Mouse (Mus musculus): Measurements from ENCODE around the gene Kif16b. TPM values are rescaled to one million over a fixed set of nuclear protein-coding genes. Genes with fewer than 3 reads are reported as not detected.
A peak's percentile ranks its signal among the peaks of the same experiment; 100 is the strongest.

The Kif16b gene
- total RNA-seq, 2 experiments from 2014 or later, result 9.2 to 9.5 TPM

DNA sequence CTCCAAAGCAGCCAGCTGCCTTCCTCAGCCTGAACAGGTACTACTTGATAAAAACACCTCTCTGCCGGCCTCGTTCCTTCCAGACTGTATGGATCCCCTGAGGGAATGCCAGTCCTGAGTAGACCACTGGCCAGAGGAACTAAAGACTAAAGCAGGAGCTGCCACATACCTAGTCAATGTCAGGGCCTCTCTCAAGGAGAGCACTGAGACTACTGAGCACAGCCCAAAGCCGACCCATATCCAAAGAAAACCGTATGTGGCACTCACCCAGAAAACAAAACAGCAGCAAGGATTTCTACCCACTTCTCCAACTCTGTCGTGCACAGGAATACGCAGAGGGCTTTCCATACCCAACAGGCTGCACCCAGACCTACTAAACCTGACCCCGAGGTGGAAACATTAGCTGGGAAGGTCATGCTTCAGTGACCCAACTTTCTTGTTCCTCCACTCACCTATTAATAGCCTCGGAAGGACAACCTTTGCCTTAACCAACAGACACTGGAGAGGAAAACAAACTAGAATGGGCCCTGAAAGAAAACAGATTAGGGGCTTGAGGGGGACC is 22.0 kb downstream of the Kif16b start:
- DNase-seq (ENCODE audit: extremely low spot score in 1 of 2, low spot score in 2 of 2), result no peak
- intact Hi-C loops (cut with DNase I), result no loop called here

DNA sequence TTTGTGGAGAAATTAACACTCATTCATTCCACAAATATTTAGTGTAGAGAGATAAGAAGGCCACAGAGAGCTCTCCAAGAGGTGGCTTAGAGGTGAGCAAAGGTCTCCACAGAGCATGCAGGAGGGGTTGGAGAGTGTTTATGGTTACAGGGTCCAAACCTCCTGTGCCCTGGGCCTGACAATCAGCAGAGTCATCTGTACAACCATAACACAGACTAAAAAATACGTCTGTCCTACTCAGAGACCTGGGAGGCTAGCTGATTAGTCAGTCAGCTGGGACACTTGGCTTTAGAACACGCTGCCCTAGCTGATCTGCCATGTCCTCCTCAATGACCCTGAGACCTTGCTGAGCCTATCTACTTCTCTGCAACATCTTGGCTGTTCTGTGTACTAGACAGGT is 24.7 kb downstream of the Kif16b start:
- intact Hi-C loops (cut with DNase I), result no loop called here
- no peak for DNase-seq (ENCODE audit: extremely low spot score in 1 of 2, low spot score in 2 of 2)

DNA sequence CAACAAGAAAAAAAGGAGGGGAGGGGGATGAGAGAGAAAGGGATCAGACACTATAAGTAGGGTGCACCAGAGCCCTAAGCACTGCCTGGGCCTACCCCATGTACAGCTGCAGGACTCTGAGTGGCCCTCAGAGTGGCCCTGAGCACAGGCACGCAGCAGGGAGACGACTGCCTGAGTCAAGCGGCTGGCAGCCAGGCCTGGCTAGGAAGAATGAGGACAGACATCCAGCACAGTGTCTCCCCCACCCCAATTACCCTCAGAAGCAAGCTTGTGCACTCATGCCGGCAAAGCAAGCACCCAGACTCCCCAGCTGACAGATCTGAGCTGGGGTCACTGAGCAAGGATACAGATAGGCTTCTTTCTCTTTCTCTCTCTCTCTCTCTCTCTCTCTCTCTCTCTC is 25.4 kb downstream of the Kif16b start:
- no peak for DNase-seq (ENCODE audit: extremely low spot score in 1 of 2, low spot score in 2 of 2)
- intact Hi-C loops (cut with DNase I), result no loop called here

DNA sequence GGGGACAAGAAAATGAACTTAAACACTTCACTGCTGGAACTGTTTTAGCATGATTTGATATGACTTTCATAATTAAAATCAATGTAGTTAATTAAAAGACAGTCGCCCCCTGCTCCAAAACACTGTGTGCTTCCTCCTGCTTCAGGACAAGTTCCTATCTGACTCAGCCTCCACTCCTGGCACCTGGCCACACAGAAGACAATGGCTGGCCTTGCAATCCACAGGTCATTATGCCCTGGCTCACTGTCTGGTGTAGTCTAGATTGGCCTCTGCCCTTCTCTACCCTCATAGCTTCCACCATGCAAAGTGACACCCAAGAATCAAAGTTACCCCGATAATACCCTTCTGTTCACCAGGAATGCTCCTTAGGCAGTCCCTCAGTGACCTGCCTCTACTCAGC is 26.8 kb downstream of the Kif16b start:
- DNase-seq (ENCODE audit: extremely low spot score in 1 of 2, low spot score in 2 of 2), result peak in 1 of 2 experiments; percentile 44
- intact Hi-C loops (cut with DNase I), result no loop called here

DNA sequence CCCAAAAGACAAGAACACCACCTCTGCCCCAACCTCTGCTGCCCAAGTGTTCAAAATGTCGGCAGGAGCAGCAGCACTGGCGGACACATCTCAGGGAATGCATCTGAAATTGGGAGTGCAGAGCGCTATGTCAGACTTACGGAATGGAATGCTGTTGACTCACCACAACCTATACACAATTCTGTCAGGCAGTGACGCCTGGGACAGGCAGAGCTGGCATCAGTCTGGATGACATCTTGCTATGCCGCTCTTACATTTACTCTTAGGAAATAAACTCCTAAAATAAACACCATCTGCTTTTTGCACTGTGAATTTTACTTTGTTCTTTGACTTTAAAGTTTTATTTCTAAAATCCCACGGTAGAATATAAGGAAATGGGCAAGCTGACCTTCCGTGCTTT is 31.3 kb downstream of the Kif16b start:
- DNase-seq (ENCODE audit: extremely low spot score in 1 of 2, low spot score in 2 of 2), result no peak
- intact Hi-C loops (cut with DNase I), result no loop called here

DNA sequence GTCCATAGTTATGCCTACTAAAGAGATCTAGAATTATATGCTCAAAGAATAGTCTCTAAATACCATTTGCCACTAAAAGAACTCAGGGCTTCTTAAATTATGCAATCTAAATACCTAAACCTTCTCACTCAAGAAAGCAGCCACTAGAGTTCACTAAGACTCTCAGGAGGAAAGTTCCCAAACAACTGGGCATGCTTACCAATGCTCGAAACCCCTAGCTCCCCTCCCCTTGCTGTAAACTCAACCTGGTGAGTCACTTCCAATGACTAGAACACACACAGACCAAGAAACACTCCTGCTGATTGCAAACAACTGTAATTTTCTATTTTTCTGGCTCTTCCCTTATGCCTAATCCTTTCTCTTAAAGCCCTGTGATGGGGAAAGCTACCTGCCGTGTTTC is 33.9 kb downstream of the Kif16b start:
- intact Hi-C loops (cut with DNase I), result no loop called here
- DNase-seq (ENCODE audit: extremely low spot score in 1 of 2, low spot score in 2 of 2), result no peak

DNA sequence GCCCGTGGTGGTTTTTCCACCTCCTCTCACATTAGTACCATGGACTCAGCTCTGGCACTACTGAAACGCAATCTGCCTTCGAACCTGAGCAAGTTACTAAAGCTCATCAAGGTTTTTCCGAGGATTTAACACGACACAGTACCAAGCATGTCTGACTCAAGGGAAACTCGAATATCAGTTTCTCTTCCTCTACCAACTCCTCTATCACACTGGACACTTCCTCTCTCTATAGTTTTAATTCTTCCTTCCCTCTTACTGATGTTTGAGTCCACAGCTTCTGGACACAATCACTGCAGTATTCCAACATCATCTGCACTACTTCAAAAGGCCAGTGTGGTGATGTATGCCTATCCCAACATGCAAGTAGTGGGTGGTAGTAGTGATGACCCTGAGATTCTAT is 40.3 kb downstream of the Kif16b start:
- intact Hi-C loops (cut with DNase I), result no loop called here
- DNase-seq (ENCODE audit: extremely low spot score in 1 of 2, low spot score in 2 of 2), result no peak

DNA sequence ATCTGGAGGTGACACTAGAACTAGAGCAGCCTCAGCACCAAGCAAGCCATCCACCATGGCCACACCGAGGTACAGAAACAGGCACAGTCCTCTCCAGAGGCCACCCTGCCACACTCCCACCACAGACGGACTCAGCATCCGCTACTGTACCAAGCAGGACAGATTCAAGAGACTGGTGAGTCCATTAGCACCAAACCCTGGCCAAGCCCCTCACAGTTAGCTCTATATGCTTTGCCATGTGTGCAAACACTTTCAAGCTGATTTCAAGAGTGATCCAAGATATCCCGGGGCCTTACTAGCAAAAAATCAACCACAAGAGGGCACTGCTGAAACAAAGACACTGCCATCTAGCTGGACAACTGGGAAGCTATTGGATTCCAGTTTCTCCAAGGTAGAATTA is 41.9 kb downstream of the Kif16b start:
- intact Hi-C loops (cut with DNase I), result loop anchor here (1.0 to 5.0 kb wide), 2 partner anchors 108 to 233 kb away; no protein-coding TSS in a partner anchor
- DNase-seq (ENCODE audit: extremely low spot score in 1 of 2, low spot score in 2 of 2), result peak; percentile 32 to 38

DNA sequence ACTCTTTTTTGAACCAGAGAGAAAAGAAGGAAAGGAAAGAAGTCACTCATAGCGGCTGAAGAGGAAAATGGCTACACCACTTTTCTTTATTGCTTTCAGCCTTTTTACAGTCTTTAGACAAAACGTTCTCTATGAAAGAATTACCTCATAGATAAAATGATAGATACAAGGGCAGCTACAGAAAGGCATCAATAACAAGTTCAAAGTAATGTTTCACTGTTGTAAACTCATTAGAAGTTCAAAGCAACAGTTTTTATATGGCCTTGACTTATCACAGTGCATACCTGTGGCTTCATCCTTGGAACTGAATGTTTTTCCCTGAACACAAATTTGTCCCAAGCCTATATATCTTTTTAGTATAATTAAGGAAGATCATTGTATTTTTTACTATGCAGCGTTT is 62.6 kb downstream of the Kif16b start:
- DNase-seq (ENCODE audit: extremely low spot score in 1 of 2, low spot score in 2 of 2), result no peak
- intact Hi-C loops (cut with DNase I), result no loop called here

DNA sequence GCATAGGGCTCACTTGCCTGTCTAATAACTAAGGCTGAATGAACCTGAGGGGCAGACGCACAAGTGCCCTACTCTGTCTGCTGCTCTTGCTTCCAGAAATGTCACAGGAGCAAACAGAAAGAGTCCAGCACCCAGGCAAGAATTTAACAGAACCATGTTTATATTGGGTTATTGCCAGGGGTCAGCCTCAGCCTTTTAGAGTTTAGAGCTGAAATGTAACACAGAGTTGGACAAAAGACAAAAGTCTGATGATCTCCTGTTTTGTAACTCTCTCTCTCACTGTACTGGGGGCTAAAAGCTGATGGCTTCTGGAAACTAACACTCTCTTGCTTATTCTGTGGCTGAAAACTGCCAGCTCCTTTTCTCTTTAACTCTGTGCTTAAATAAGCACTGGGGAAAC is 63.2 kb downstream of the Kif16b start:
- DNase-seq (ENCODE audit: extremely low spot score in 1 of 2, low spot score in 2 of 2), result no peak

DNA sequence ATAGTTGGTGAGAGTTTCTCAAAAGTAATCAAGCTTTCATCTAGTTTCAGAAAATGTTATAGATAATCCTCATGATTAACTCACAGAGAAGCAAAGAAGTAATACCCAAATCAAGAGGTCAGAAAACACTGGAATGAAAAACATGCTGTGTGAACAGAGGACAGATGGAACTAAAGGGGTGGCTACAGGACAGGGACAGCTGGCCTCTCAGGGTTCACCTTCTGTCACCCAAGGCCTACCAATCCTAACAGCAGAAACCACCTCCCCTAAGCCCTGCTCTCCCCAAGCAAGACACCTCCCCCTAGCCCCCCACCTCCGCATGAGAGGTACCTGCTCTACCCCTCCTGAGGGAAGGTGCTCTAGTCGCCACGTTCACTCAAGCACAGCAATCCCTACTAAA is 66.6 kb downstream of the Kif16b start:
- DNase-seq (ENCODE audit: extremely low spot score in 1 of 2, low spot score in 2 of 2), result no peak
- intact Hi-C loops (cut with DNase I), result no loop called here

More for the DNA sequence above, 63.2 kb downstream of the Kif16b start:
- intact Hi-C loops (cut with DNase I), result no loop called here

DNA sequence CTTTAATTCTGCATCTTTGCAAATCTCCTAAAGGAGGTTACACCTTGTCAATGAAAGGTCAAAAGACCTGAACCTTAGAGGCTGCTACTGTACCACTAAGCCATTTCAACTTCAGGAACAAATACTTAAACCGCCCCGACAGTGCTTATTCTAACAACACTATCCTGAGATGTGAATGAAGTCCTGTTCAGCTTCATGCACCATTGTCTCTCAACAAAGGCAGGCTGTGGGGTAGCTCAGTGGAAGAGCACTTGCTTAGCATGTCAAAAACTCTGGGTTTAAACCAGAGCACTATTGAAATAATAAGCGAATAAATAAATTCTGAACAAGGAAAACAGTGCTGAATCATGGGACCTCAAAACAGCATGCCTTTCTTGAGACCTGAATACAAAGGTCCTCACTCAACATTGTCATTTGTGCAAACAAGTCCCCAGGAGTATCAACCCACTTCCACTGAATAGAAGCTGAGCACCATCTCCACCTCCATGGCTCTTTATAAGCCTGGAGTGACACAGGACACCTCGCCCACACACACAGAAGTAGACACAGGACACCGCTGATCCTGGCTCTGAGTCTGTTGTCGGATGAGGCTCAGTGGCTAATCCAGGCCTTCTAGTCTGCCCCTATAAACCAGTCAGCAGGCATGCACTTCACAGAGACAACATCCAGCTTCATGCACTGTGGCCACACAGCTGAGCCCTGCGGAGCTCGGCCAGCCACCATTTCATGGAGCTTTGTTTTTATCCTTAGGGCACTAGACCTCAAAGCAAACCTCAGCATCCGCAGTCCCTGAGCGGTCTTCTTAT is 68.5 kb downstream of the Kif16b start:
- intact Hi-C loops (cut with DNase I), result no loop called here

DNA sequence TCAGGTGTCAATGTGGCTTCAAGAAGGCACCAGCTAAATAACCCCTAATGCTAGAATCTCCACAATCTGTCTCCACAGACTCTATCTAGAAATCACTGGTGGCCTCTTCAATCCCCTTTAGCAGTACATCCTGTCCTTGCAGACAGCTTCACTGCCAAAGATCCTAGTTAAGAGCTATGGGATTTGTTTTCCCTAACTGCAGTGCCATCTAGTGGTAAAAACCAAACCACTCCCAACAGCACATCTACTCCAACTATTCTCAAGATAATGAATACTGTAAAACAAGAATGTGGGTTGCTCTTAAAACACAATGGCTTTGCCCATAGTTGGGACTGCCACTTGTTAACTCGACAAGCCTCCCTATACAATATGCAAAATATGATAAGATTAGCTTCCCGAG is 88.3 kb downstream of the Kif16b start:
- peak; percentile 26 to 64 for DNase-seq (ENCODE audit: extremely low spot score in 1 of 2, low spot score in 2 of 2)
- intact Hi-C loops (cut with DNase I), result loop anchor here (10.0 kb wide), 1 partner anchor 558 kb away; no protein-coding TSS in a partner anchor

More for the DNA sequence above, 68.5 kb downstream of the Kif16b start:
- DNase-seq (ENCODE audit: extremely low spot score in 1 of 2, low spot score in 2 of 2), result no peak

DNA sequence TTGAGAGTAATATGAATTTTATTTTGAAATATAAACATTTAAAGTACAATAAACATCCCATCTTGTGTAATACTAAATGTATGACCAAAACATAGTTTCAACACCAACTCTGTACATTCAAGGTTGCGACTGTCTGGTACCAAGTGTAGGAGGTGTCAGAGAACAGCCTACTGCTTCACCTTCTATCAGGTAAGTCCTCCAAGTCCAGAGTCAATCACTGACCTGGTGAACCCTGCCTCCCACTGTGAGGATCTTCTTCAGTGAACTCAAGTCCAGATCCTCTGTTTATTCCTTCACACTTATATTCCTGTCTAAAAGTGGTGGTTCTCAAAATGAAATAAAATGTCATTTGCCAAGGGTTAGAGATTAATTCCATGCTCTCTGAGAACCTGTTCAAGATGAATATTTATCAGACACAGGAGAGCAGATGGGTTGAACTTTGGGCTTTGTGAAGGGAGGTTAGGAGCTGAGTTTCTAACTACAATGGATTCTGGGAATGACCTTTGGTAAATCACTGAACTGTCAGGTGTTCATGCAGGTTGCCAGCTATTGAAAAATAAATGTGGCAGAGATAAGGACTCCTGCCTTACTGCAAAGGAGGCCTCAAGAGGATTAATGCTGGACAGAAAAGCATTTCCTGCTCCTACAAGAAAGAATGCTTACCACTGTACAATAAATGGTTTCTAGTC is 97.4 kb downstream of the Kif16b start:
- no peak for DNase-seq (ENCODE audit: extremely low spot score in 1 of 2, low spot score in 2 of 2)
- intact Hi-C loops (cut with DNase I), result no loop called here

DNA sequence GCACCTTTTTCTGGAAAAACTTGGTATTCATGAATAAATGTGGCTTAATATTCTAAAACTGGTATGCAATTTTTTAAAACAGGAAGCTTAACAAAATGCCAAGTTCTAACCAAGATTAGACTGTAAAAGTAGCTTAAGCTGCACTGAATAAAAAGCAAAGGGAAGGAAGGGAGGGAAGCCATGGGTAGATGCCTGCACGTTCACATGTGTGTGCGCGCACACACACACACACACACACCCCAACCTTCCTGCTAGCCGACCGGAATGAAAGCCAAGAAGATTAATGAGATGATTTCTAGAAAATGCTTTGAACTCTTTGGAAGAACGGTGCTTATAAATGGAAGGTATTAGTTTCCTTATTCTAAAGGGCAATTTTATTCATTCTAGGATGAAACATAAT is 104.0 kb downstream of the Kif16b start:
- DNase-seq (ENCODE audit: extremely low spot score in 1 of 2, low spot score in 2 of 2), result no peak
- intact Hi-C loops (cut with DNase I), result no loop called here

DNA sequence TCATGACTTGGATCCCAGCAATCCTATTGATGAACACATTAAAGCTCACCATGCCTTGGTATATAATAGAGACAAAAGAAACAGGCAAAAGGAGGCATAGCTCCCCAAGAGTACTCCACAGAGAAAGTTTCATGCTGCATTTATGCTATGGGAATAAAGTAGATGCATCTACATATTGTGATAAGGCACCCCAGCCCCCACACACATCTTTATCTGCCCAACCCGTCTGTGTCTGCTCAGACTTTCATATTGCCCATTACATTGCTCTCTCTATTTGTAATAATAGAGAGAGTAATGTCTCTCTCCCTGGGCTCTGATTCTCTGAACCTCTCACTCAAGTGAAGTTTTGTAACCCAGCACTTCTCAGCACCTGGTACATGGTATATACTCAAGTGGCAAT is 126.0 kb downstream of the Kif16b start:
- intact Hi-C loops (cut with DNase I), result no loop called here
- DNase-seq (ENCODE audit: extremely low spot score in 1 of 2, low spot score in 2 of 2), result no peak

DNA sequence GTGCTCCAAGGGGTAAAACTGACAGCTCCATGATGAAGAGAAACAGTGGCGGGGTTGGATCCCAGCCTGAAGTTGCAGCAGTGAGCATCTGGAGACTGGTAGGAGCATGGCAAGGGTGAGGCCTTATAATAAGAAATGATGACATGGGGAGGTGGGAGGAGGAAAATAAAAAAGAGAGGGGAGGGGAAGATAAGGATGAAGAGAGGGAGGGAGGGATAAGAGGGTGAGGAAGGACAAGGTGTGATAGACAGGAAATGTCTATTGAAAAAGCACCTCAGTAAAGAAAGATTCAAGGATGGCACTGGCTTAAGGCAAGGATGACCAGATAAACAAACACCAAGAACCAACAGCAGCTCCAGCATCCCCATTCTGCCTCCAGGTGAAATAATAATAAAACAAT is 126.6 kb downstream of the Kif16b start:
- DNase-seq (ENCODE audit: extremely low spot score in 1 of 2, low spot score in 2 of 2), result no peak
- intact Hi-C loops (cut with DNase I), result no loop called here

DNA sequence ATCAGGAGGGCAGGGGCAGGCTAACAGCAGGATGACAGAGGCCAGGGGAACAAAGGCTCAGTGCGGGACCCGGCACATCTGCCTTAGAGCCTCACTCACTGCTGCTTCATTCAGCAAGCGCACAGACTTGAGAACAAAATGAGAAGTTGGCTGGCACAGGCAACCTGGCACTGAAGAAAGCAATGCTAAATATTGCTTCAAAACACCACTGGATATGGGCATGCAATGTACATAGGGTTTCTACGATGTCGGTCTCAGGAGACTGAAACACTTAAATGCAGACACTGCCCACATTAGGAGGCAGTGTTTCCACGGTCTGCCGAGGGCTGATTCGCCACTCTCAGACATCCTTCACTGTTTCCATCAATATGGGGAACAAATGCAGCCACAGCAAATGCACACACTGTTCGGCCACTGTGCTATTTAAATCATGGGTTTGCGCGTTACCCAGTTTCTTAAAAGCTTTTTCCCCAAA is 131.6 kb downstream of the Kif16b start:
- intact Hi-C loops (cut with DNase I), result no loop called here
- DNase-seq (ENCODE audit: extremely low spot score in 1 of 2, low spot score in 2 of 2), result no peak

DNA sequence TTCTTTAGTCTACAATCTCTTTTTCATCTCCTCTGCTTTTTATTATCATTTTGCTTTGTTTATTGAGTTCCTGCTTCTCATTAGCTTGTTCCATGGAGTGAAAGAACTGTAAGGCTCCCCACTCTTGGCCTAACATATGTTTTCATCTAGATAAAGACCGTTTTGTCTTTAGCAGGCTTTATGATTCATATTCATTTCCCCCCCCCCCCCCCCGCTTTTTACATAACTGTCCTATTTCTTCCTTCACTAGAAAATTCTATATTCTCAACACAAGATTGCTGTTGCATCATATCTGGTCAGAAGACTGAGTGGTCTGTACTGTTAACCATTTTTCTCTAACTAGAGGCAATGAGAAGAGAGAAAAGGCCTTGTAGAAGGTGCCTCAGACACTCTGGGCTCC is 137.1 kb downstream of the Kif16b start:
- intact Hi-C loops (cut with DNase I), result no loop called here
- no peak for DNase-seq (ENCODE audit: extremely low spot score in 1 of 2, low spot score in 2 of 2)

DNA sequence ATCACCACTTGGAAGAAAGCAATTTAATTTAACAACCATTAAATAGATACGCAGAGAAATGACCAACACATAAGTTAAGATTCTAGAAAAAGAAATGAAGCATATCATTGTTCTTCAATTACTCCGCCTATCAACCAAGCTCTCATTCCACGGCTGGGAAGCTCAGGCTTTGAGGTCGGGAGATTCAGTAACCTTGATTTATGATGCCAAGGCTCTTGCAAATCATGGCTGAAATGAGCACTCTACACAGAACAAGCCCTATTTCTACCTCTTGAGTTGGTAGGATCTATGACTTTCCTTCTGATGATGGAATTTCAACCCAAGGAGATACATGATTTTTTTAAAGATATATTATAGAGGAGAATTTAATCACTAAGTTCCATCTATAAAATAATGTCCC is 140.5 kb downstream of the Kif16b start:
- DNase-seq (ENCODE audit: extremely low spot score in 1 of 2, low spot score in 2 of 2), result no peak
- intact Hi-C loops (cut with DNase I), result no loop called here
